Mouse (Mus musculus) CH12.LX (cell line): ENCODE results near the gene Prkag2. TPM values are rescaled to one million over a fixed set of nuclear protein-coding genes. Genes with fewer than 3 reads are reported as not detected.

Source experiments
- DNase-seq: peaks from one replicate; pipeline ENCODE4 v3.0.0-alpha.2; 2013; ENCODE audit errors: extremely low read depth
- H3K27ac ChIP-seq: 2 replicates; pipeline ENCODE4 v1.5.1; 2012; ENCODE audit warnings: low read depth, mild to moderate bottlenecking, control low read depth, moderate library complexity; ENCODE audit not compliant: insufficient read depth
- H3K27me3 ChIP-seq: replicated peaks from 2 replicates; pipeline ENCODE3; 2012; ENCODE audit warnings: inconsistent platforms
- H3K36me3 ChIP-seq, 2 experiments: replicated peaks in 1 of 2; 2 replicates each; pipeline versions ENCODE3 to v1.6.1; 2012; ENCODE audit warnings: inconsistent platforms in 1 of 2, low read length in 1 of 2, mild to moderate bottlenecking in 1 of 2, mixed read lengths in 1 of 2, moderate library complexity in 1 of 2; ENCODE audit not compliant: control insufficient read depth in 1 of 2, insufficient read depth in 1 of 2
- H3K4me1 ChIP-seq, 2 experiments: 2 replicates each; pipeline ENCODE4 v1.6.1; 2012; ENCODE audit warnings: inconsistent platforms in 1 of 2, moderate library complexity in 1 of 2; ENCODE audit not compliant: insufficient read depth in 2 of 2, control insufficient read depth in 1 of 2
- H3K4me2 ChIP-seq: 2 replicates; pipeline ENCODE4 v1.6.1; 2012; ENCODE audit warnings: low read depth, mild to moderate bottlenecking, control low read depth; ENCODE audit not compliant: poor library complexity, insufficient read depth, severe bottlenecking
- H3K4me3 ChIP-seq, 3 experiments: fragments of 150-350 bp in 1 of 3; sonication (generic) in 1 of 3; replicated peaks in 1 of 3; 2 replicates each; pipeline versions ENCODE3 to v1.5.1; 2011 to 2012; ENCODE audit warnings: low read depth in 2 of 3, low read length in 2 of 3, mild to moderate bottlenecking in 2 of 3, moderate library complexity in 2 of 3, control low read depth in 1 of 3, improper control_type of control experiment in 1 of 3, inconsistent platforms in 1 of 3, mixed read lengths in 1 of 3; ENCODE audit not compliant: poor library complexity in 1 of 3
- H3K79me2 ChIP-seq: replicated peaks from 2 replicates; pipeline ENCODE4 v1.6.1; 2012; ENCODE audit warnings: mild to moderate bottlenecking, moderate library complexity; ENCODE audit not compliant: control insufficient read depth, poor library complexity, insufficient read depth, severe bottlenecking; ENCODE audit errors: extremely low read depth
- H3K9ac ChIP-seq: 2 replicates; pipeline ENCODE4 v1.6.1; 2012; ENCODE audit warnings: low read depth, mild to moderate bottlenecking, control low read depth, moderate library complexity; ENCODE audit not compliant: insufficient read depth
- H3K9me3 ChIP-seq: replicated peaks from 2 replicates; pipeline ENCODE3; 2012; ENCODE audit warnings: low read length, inconsistent platforms, mixed read lengths
- CHD2 ChIP-seq: IDR thresholded peaks from 2 replicates; pipeline ENCODE4 v1.6.1; 2011; ENCODE audit warnings: low read length, improper control_type of control experiment
- CTCF ChIP-seq, 2 experiments: IDR thresholded peaks in 1 of 2; conservative IDR thresholded peaks in 1 of 2; 2 replicates each; pipeline ENCODE4 v1.5.1; 2011 to 2012; ENCODE audit warnings: low read depth in 2 of 2, low read length in 2 of 2, improper control_type of control experiment in 1 of 2, inconsistent platforms in 1 of 2, mild to moderate bottlenecking in 1 of 2, moderate library complexity in 1 of 2
- E2F4 ChIP-seq: IDR thresholded peaks from 2 replicates; pipeline ENCODE4 v1.6.1; 2011; ENCODE audit warnings: low read depth, low read length, improper control_type of control experiment; ENCODE audit not compliant: insufficient replicate concordance
- ELF1 ChIP-seq: IDR thresholded peaks from 2 replicates; pipeline ENCODE4 v1.6.1; 2014; ENCODE audit warnings: low read depth, mild to moderate bottlenecking, inconsistent platforms, low read length, improper control_type of control experiment
- ETS1 ChIP-seq: conservative IDR thresholded peaks from 2 replicates; pipeline ENCODE4 v1.6.1; 2012; ENCODE audit warnings: low read depth, mild to moderate bottlenecking, inconsistent platforms, low read length, improper control_type of control experiment, moderate library complexity
- GABPA ChIP-seq: IDR thresholded peaks from 2 replicates; pipeline ENCODE4 v1.6.1; 2012; ENCODE audit warnings: low read depth, low read length, improper control_type of control experiment, inconsistent platforms; ENCODE audit not compliant: insufficient replicate concordance
- HCFC1 ChIP-seq: IDR thresholded peaks from 2 replicates; pipeline ENCODE4 v1.6.1; 2012; ENCODE audit warnings: low read depth, mild to moderate bottlenecking, inconsistent platforms, low read length, improper control_type of control experiment
- JUN ChIP-seq: IDR thresholded peaks from 2 replicates; pipeline ENCODE4 v1.6.1; 2011; ENCODE audit warnings: low read depth, mild to moderate bottlenecking, low read length, improper control_type of control experiment, moderate library complexity; ENCODE audit not compliant: insufficient read depth
- JUND ChIP-seq: conservative IDR thresholded peaks from 2 replicates; pipeline ENCODE4 v1.6.1; 2011; ENCODE audit warnings: low read depth, low read length, improper control_type of control experiment
- KAT2A ChIP-seq: IDR thresholded peaks from 2 replicates; pipeline ENCODE4 v1.6.1; 2012; ENCODE audit warnings: low read length, improper control_type of control experiment, inconsistent platforms; ENCODE audit not compliant: insufficient replicate concordance
- MAX ChIP-seq: IDR thresholded peaks from 2 replicates; pipeline ENCODE4 v1.6.1; 2011; ENCODE audit warnings: low read length, improper control_type of control experiment
- MEF2A ChIP-seq: IDR thresholded peaks from 2 replicates; pipeline ENCODE4 v1.6.1; 2014; ENCODE audit warnings: low read depth, mild to moderate bottlenecking, inconsistent platforms, low read length, improper control_type of control experiment, borderline replicate concordance
- MYC ChIP-seq: IDR thresholded peaks from 2 replicates; pipeline ENCODE4 v1.6.1; 2011; ENCODE audit warnings: low read depth, mild to moderate bottlenecking, improper control_type of control experiment, low read length
- NELFE ChIP-seq: IDR thresholded peaks from 2 replicates; pipeline ENCODE4 v1.6.1; 2011; ENCODE audit warnings: low read depth, low read length, improper control_type of control experiment
- POLR2A ChIP-seq: IDR thresholded peaks from 2 replicates; pipeline ENCODE4 v1.6.1; 2011; ENCODE audit warnings: low read depth, mild to moderate bottlenecking, improper control_type of control experiment, low read length
- SMC3 ChIP-seq: IDR thresholded peaks from 2 replicates; pipeline ENCODE4 v1.6.1; 2011; ENCODE audit warnings: low read depth, low read length, improper control_type of control experiment
- TBP ChIP-seq: conservative IDR thresholded peaks from 2 replicates; pipeline ENCODE4 v1.6.1; 2011; ENCODE audit warnings: low read depth, low read length, improper control_type of control experiment
- UBTF ChIP-seq: IDR thresholded peaks from 2 replicates; pipeline ENCODE4 v1.6.1; 2012; ENCODE audit warnings: low read depth, mild to moderate bottlenecking, inconsistent platforms, low read length, improper control_type of control experiment, moderate library complexity
- USF2 ChIP-seq: conservative IDR thresholded peaks from 2 replicates; pipeline ENCODE4 v1.6.1; 2011; ENCODE audit warnings: low read depth, low read length, improper control_type of control experiment
- ZC3H11A ChIP-seq: IDR thresholded peaks from 2 replicates; pipeline ENCODE4 v1.6.1; 2012; ENCODE audit warnings: low read depth, mild to moderate bottlenecking, inconsistent platforms, low read length, improper control_type of control experiment
- ZNF384 ChIP-seq: IDR thresholded peaks from 2 replicates; pipeline ENCODE4 v1.6.1; 2012; ENCODE audit warnings: low read depth, low read length, improper control_type of control experiment, inconsistent platforms
- dilution Hi-C: fragments of 300-500 bp; cut with MboI; formaldehyde crosslinking; loops from 2 replicates; pipeline ENCODE4 v1.14.3; 2020; ENCODE audit warnings: low sequenced_read_pairs; ENCODE audit not compliant: extremely low pct_unique_long_range_greater_than_20kb, extremely low pct_ligation_motif_present
- in situ Hi-C: fragments of 300-500 bp; cut with MboI; formaldehyde crosslinking; loops from 3 replicates; pipeline ENCODE4 v1.14.3; 2019; ENCODE audit warnings: low sequenced_read_pairs, low pct_ligation_motif_present, low pct_unique_long_range_greater_than_20kb, mixed read lengths
- polyA plus RNA-seq: library from polyadenylated mRNA; unstranded; fragments of >175 nt; gene quantifications from 2 replicates; pipeline ENCODE4 v1.2.1, GENCODE M21; 2012; ENCODE audit warnings: low read depth; ENCODE audit not compliant: insufficient read length
- total RNA-seq, 2 experiments: library from RNA; depleted of rRNA; stranded (reverse); fragments of 300-350 nt in 1 of 2; fragments of >200 nt in 1 of 2; gene quantifications; 2 replicates each; pipeline ENCODE4 v1.2.3; 2012 to 2014

Gene Prkag2
- total and polyA plus RNA-seq, 3 experiments: 4.6 to 21.2 (median 8.8) TPM

- no peak overlapping the region for H3K27ac ChIP-seq
- DNase-seq: no peak
- no peak overlapping the region for H3K4me2 ChIP-seq
- peaks cover 16 to 37% of the 10 kb centered on the region in 2 experiments for H3K4me1 ChIP-seq
- H3K36me3 ChIP-seq: peaks cover 0 to 2% of the 10 kb centered on the region in 2 experiments
- no peaks in the 10 kb centered on the region for H3K9me3 ChIP-seq
- no peak overlapping the region for H3K4me3 ChIP-seq
- in situ Hi-C loops: no loop called here
- no peak overlapping the region for H3K9ac ChIP-seq
- H3K27me3 ChIP-seq: no peaks in the 10 kb centered on the region
- TF ChIP-seq ZNF384 (no peak), SMC3 (no peak), HCFC1 (no peak), UBTF (no peak), MEF2A (no peak), USF2 (no peak)
- H3K79me2 ChIP-seq: no peaks in the 10 kb centered on the region
- dilution Hi-C loops: no loop called here
Measured at GRCm38 (mm10) chr5:25005532-25006129, 94.8 kb downstream of the Prkag2 start.

DNA sequence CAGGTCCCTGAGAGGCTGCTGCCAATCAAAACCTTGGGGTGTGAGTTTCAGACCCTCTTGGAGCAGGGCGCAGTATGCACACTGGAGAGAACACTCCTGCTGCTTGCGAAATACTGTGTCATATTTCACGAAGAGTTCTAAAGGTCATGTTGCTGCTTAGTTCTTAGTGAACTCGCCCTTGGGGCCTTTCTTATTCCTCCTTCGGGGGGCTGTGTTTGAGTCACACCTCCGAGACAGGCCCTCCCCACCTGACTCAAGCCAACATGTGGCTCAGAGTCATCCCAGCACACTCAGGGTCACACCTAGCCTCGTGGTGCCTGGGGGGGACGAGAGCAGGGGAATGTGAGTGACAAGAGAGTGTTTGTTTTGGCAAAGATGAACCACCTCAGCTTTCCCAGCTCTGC, 99.0 kb downstream of the Prkag2 start:
- Histone ChIP-seq H3K9ac (no peak overlapping the region), H3K79me2 (no peaks in the 10 kb centered on the region), H3K27ac (no peak overlapping the region), H3K36me3 (peaks cover 0 to 2% of the 10 kb centered on the region in 2 experiments), H3K4me2 (no peak overlapping the region), H3K27me3 (no peaks in the 10 kb centered on the region), H3K4me1 (peaks cover 0 to 9% of the 10 kb centered on the region in 2 experiments; a peak in 1 of 4 replicates), H3K9me3 (no peaks in the 10 kb centered on the region), H3K4me3 (no peak overlapping the region)
- TF ChIP-seq ETS1: no peak
- TF ChIP-seq MAX: no peak
- TF ChIP-seq GABPA: no peak
- no peak for TF ChIP-seq POLR2A
- TF ChIP-seq JUN: no peak
- no peak for TF ChIP-seq CTCF (conservative IDR thresholded peaks at IDR 0.05 in 1 of 2, IDR thresholded peaks at IDR 0.05 in 1 of 2; ENCODE audit: low read depth in 2 of 2, low read length in 2 of 2)
- TF ChIP-seq JUND: no peak
- no peak for TF ChIP-seq TBP
- TF ChIP-seq E2F4: no peak
- TF ChIP-seq ZC3H11A: no peak
- TF ChIP-seq CHD2: no peak
- no peak for TF ChIP-seq MYC
- no peak for TF ChIP-seq HCFC1
- TF ChIP-seq KAT2A: no peak
- no peak for TF ChIP-seq NELFE
- no peak for TF ChIP-seq ELF1
- TF ChIP-seq UBTF: no peak
- no peak for DNase-seq
- dilution Hi-C loops: no loop called here
- in situ Hi-C loops: no loop called here
